10 mouse cellular contexts compared by ENCODE assay signal in the genomic region with DNA sequence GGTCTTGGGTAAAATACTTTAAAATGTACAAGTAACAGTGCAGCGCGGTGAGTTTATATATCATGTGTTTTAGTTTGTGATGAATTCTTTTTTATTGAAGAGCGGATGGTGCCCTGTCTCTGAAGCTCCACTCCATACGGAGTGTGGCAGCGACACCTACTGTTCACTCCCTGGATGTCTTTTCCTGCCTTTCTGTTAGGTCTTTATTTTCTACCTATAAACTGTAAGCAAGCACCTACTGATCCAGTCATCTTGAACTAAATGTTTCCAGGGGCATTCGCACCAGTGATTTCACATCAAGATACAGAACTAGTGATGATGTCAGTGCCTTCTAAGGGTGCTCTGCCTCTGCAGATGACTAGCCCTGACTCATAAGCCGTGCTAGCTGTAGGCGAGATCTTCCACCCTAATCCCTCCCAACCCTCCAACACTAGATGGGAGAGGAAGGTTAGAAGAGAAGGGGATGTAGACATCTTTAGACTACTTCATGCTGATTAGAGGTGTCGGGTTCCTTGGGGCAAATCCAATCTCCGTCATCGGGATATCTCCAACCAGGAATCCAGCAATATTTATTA. TPM values are rescaled to one million over a fixed set of nuclear protein-coding genes. Genes with fewer than 3 reads are reported as not detected.
DNase-seq lines count a peak whose midpoint lies in the region; ATAC-seq lines count a peak whose summit lies in the region.
"Had no signal": no experiment of that assay in that cellular context is flagged by ENCODE, and none has a peak within 500 bp of the region (broad histone marks: within the 10 kb centered on the region; RNA-seq: fewer than 3 reads in every experiment).

No protein-coding gene starts in this region.

- no peak overlapping the region for H3K4me3 ChIP-seq in midbrain, embryonic 14.5 days (replicated peaks; ENCODE audit: low read depth, low read length)
- H3K4me3 ChIP-seq in midbrain, embryonic 10.5 days = no peak overlapping the region
- H3K4me3 ChIP-seq: neural tube, embryonic 12.5 days had no signal

- DNase-seq in cerebellum, adult 9-10 months = peak; percentile 16
- no peak for DNase-seq in cerebellum, adult 11 months
- peak; percentile 82 for DNase-seq in midbrain, embryonic 14.5 days
- DNase-seq in midbrain, embryonic 10.5 days (ENCODE audit: low spot score) = no peak
- peak; percentile 70 to 73 for DNase-seq in cerebellum, postnatal 10 days
- peak; percentile 41 for DNase-seq in layer of hippocampus, adult 9-11 months
- peak; percentile 29 to 41 for DNase-seq in lung, postnatal 4 days

- H3K4me2 ChIP-seq in midbrain, embryonic 14.5 days (ENCODE audit: low read length) = no peak overlapping the region
- H3K4me2 ChIP-seq: neural tube, embryonic 12.5 days had no signal

- no peaks in the 10 kb centered on the region for H3K9me3 ChIP-seq in midbrain, embryonic 14.5 days (ENCODE audit: control insufficient read depth, low read length)
- no peaks in the 10 kb centered on the region for H3K9me3 ChIP-seq in midbrain, embryonic 10.5 days (replicated peaks)
- H3K9me3 ChIP-seq: G1E; neural tube, embryonic 12.5 days had no signal

- no peak overlapping the region for H3K9ac ChIP-seq in midbrain, embryonic 14.5 days (replicated peaks; ENCODE audit: low read length)
- H3K9ac ChIP-seq: neural tube, embryonic 12.5 days had no signal

- WGBS in midbrain, embryonic 14.5 days = 83% methylated on average over 11 of the region's 11 CpGs
- WGBS in midbrain, embryonic 10.5 days = 83% methylated on average over 11 of the region's 11 CpGs

- no peaks in the 10 kb centered on the region for H3K27me3 ChIP-seq in midbrain, embryonic 14.5 days (ENCODE audit: control insufficient read depth, insufficient read depth, low read length)
- no peaks in the 10 kb centered on the region for H3K27me3 ChIP-seq in midbrain, embryonic 10.5 days (ENCODE audit: low read depth, poor library complexity, severe bottlenecking)
- H3K27me3 ChIP-seq: neural tube, embryonic 12.5 days had no signal

- H3K27ac ChIP-seq in midbrain, embryonic 14.5 days (replicated peaks; ENCODE audit: low read depth, low read length) = no peak overlapping the region
- no peak overlapping the region for H3K27ac ChIP-seq in midbrain, embryonic 10.5 days (replicated peaks)
- H3K27ac ChIP-seq: neural tube, embryonic 12.5 days had no signal

- 0 out of 2 replicates have a peak, but pooled peaks cover 4% of the 10 kb centered on the region for H3K36me3 ChIP-seq in midbrain, embryonic 14.5 days (ENCODE audit: control insufficient read depth, insufficient read depth, low read length)
- H3K36me3 ChIP-seq in midbrain, embryonic 10.5 days = peaks cover 79% of the 10 kb centered on the region

- ATAC-seq in midbrain, embryonic 14.5 days (ENCODE audit: low FRiP score, low TSS enrichment) = no peak
- no peak for ATAC-seq in erythroid progenitor cell, adult 5-6 weeks (replicated peaks; ENCODE audit: low FRiP score, poor library complexity, severe bottlenecking)

- no peaks in the 10 kb centered on the region for H3K4me1 ChIP-seq in midbrain, embryonic 14.5 days (ENCODE audit: control insufficient read depth, insufficient read depth, low read length)
- H3K4me1 ChIP-seq in midbrain, embryonic 10.5 days = no peaks in the 10 kb centered on the region

RNA-seq across cellular contexts. Expression of a gene that starts 55.3 kb away (rescaled TPM):
- 0.84 and 2.0 TPM in 2 replicates for polyA plus RNA-seq in midbrain, embryonic 14.5 days (2014; fragmentation: Nextera tagmentation; extraction: Ambion mirVana)
- 7.1 and 8.3 TPM in 2 replicates for polyA plus RNA-seq in midbrain, embryonic 10.5 days (2016; fragmentation: Nextera tagmentation; extraction: Ambion mirVana)
- total RNA-seq in erythroid progenitor cell, adult 5-6 weeks (2015; ENCODE audit: low replicate concordance) = 144 and 159 TPM in 2 replicates
- total RNA-seq in erythroid progenitor cell, adult 5-6 weeks (2017; ENCODE audit: low replicate concordance) = 223 and 224 TPM in 2 replicates

Comparison
In these comparisons a context has a peak if more than half of its experiments do, and no peak if none do; other contexts are left out.
1. DNase-seq: peak in cerebellum, adult 9-10 months (single experiment), midbrain, embryonic 14.5 days (single experiment), cerebellum, postnatal 10 days (2 of 2), layer of hippocampus, adult 9-11 months (single experiment) and lung, postnatal 4 days (2 of 2); none in cerebellum, adult 11 months (single experiment) and midbrain, embryonic 10.5 days (single experiment).